Mouse (Mus musculus) heart, embryonic 14.5 days (tissue): Measurements from ENCODE around the gene Emcn. TPM values are rescaled to one million over a fixed set of nuclear protein-coding genes. Genes with fewer than 3 reads are reported as not detected.

Source experiments
- ATAC-seq: fragments of 200-750 bp; cut with Nextera tagmentation; 2 replicates; pipeline ENCODE4 v1.8.0; 2017; ENCODE audit warnings: low read depth, moderate TSS enrichment; ENCODE audit not compliant: insufficient number of reproducible peaks, insufficient read depth, low FRiP score
- H3K27ac ChIP-seq, 2 experiments: fragments of 200-500 bp in 1 of 2; fragments of 300-500 bp in 1 of 2; sonication (generic) in 1 of 2; replicated peaks in 1 of 2; 2 replicates each; pipeline ENCODE4 v1.5.1; 2012 to 2014; ENCODE audit warnings: low read depth in 2 of 2, low read length in 2 of 2, control low read depth in 1 of 2, mild to moderate bottlenecking in 1 of 2, mixed read lengths in 1 of 2; ENCODE audit not compliant: control insufficient read depth in 1 of 2, insufficient read depth in 1 of 2
- H3K27me3 ChIP-seq: fragments of 300-500 bp; sonication (generic); 2 replicates; pipeline ENCODE4 v1.6.1; 2014; ENCODE audit warnings: mild to moderate bottlenecking, low read length, control low read depth; ENCODE audit not compliant: control insufficient read depth, insufficient read depth
- H3K36me3 ChIP-seq: fragments of 300-500 bp; sonication (generic); 2 replicates; pipeline ENCODE4 v1.6.1; 2014; ENCODE audit warnings: mild to moderate bottlenecking, control low read depth, low read length, mixed read lengths; ENCODE audit not compliant: control insufficient read depth, insufficient read depth
- H3K4me1 ChIP-seq, 2 experiments: fragments of 200-500 bp in 1 of 2; fragments of 300-500 bp in 1 of 2; sonication (generic) in 1 of 2; 2 replicates each; pipeline ENCODE4 v1.6.1; 2012 to 2014; ENCODE audit warnings: low read length in 2 of 2, control low read depth in 1 of 2, mixed read lengths in 1 of 2; ENCODE audit not compliant: control insufficient read depth in 2 of 2, insufficient read depth in 2 of 2
- H3K4me2 ChIP-seq: fragments of 300-500 bp; sonication (generic); 2 replicates; pipeline ENCODE4 v1.6.1; 2014; ENCODE audit warnings: mild to moderate bottlenecking, low read length
- H3K4me3 ChIP-seq, 2 experiments: fragments of 200-500 bp in 1 of 2; fragments of 300-500 bp in 1 of 2; sonication (generic) in 1 of 2; 2 replicates each; pipeline ENCODE4 v1.5.1; 2012 to 2014; ENCODE audit warnings: low read length in 2 of 2, mild to moderate bottlenecking in 2 of 2, control low read depth in 1 of 2, low read depth in 1 of 2, moderate library complexity in 1 of 2; ENCODE audit not compliant: control insufficient read depth in 1 of 2, insufficient read depth in 1 of 2
- H3K9ac ChIP-seq: fragments of 300-500 bp; sonication (generic); 2 replicates; pipeline ENCODE4 v1.6.1; 2014; ENCODE audit warnings: mild to moderate bottlenecking, low read length
- H3K9me3 ChIP-seq: fragments of 300-500 bp; sonication (generic); 2 replicates; pipeline ENCODE4 v1.6.1; 2016; ENCODE audit warnings: low read length, control low read depth; ENCODE audit not compliant: control insufficient read depth
- WGBS: fragments of 180-500 bp; shearing (Covaris S2); extraction: QIAGEN DNeasy Blood & Tissue Kit; methylation state at CpG from one replicate; pipeline ENCODE4 v1.1.7; 2014; 5-methylcytosine and 5-hydroxymethylcytosine counted together
- polyA plus RNA-seq: library from polyadenylated mRNA; unstranded; fragments of >200 nt; fragmentation: Nextera tagmentation; extraction: Ambion mirVana; gene quantifications from 2 replicates; pipeline ENCODE4 v1.2.1, GENCODE M21; 2014

The Emcn gene
- polyA plus RNA-seq, 1 experiment from 2014 or later: 71.8 TPM

GRCm38 (mm10) chr3:137313775-137314362 is 27.0 kb upstream of the Emcn start:
- Histone ChIP-seq H3K4me1 (no peaks in the 10 kb centered on the region), H3K9ac (no peak overlapping the region), H3K4me2 (no peak overlapping the region), H3K27ac (no peak overlapping the region), H3K27me3 (no peaks in the 10 kb centered on the region), H3K9me3 (no peaks in the 10 kb centered on the region), H3K4me3 (no peak overlapping the region), H3K36me3 (no peaks in the 10 kb centered on the region)
- 94% methylated on average over 2 of the region's 2 CpGs for WGBS
- ATAC-seq: no peak

- Histone ChIP-seq H3K36me3 (no peaks in the 10 kb centered on the region), H3K4me2 (no peak overlapping the region), H3K4me1 (peaks cover 0 to 4% of the 10 kb centered on the region in 2 experiments; a peak in 2 of 4 replicates), H3K27ac (no peak overlapping the region), H3K4me3 (no peak overlapping the region), H3K9me3 (no peaks in the 10 kb centered on the region), H3K27me3 (no peaks in the 10 kb centered on the region), H3K9ac (no peak overlapping the region)
- 81% methylated on average over 1 of the region's 2 CpGs for WGBS
- ATAC-seq: no peak
Measured at GRCm38 (mm10) chr3:137318371-137318770, 22.5 kb upstream of the Emcn start.

- peaks cover 0 to 4% of the 10 kb centered on the region in 2 experiments; a peak in 2 of 4 replicates for H3K4me1 ChIP-seq
- 32% methylated on average over 1 of the region's 1 CpGs for WGBS
- H3K36me3 ChIP-seq: no peaks in the 10 kb centered on the region
- H3K27me3 ChIP-seq: no peaks in the 10 kb centered on the region
- H3K4me3 ChIP-seq: no peak overlapping the region
- H3K9me3 ChIP-seq: no peaks in the 10 kb centered on the region
- H3K4me2 ChIP-seq: no peak overlapping the region
- no peak overlapping the region for H3K27ac ChIP-seq
- H3K9ac ChIP-seq: no peak overlapping the region
- ATAC-seq: no peak
Measured at GRCm38 (mm10) chr3:137319950-137320349, 20.9 kb upstream of the Emcn start.

- H3K4me1 ChIP-seq: peaks cover 0 to 4% of the 10 kb centered on the region in 2 experiments; a peak in 2 of 4 replicates
- no peak overlapping the region for H3K4me2 ChIP-seq
- H3K27me3 ChIP-seq: no peaks in the 10 kb centered on the region
- H3K9me3 ChIP-seq: no peaks in the 10 kb centered on the region
- WGBS: 54% methylated on average over 12 of the region's 12 CpGs
- H3K9ac ChIP-seq: no peak overlapping the region
- ATAC-seq: no peak
- H3K36me3 ChIP-seq: no peaks in the 10 kb centered on the region
- no peak overlapping the region for H3K27ac ChIP-seq
- no peak overlapping the region for H3K4me3 ChIP-seq
Measured at GRCm38 (mm10) chr3:137322304-137322703, 18.6 kb upstream of the Emcn start.

GRCm38 (mm10) chr3:137329898-137330297 is 11.0 kb upstream of the Emcn start:
- no peak overlapping the region for H3K27ac ChIP-seq
- H3K36me3 ChIP-seq: no peaks in the 10 kb centered on the region
- no peaks in the 10 kb centered on the region for H3K9me3 ChIP-seq
- no peaks in the 10 kb centered on the region for H3K4me1 ChIP-seq
- ATAC-seq: no peak
- no peak overlapping the region for H3K4me2 ChIP-seq
- no peak overlapping the region for H3K4me3 ChIP-seq
- H3K27me3 ChIP-seq: no peaks in the 10 kb centered on the region
- WGBS: 90% methylated on average over 9 of the region's 9 CpGs
- H3K9ac ChIP-seq: no peak overlapping the region

- Histone ChIP-seq H3K9me3 (no peaks in the 10 kb centered on the region), H3K27ac (no peak overlapping the region), H3K4me2 (no peak overlapping the region), H3K36me3 (no peaks in the 10 kb centered on the region), H3K9ac (no peak overlapping the region), H3K4me3 (no peak overlapping the region), H3K4me1 (no peaks in the 10 kb centered on the region), H3K27me3 (no peaks in the 10 kb centered on the region)
- ATAC-seq: no peak
- 64% methylated on average over 4 of the region's 4 CpGs for WGBS
Measured at GRCm38 (mm10) chr3:137330950-137331349, 9.9 kb upstream of the Emcn start.

GRCm38 (mm10) chr3:137332531-137332930 is 8.3 kb upstream of the Emcn start:
- ATAC-seq: no peak
- Histone ChIP-seq H3K27ac (no peak overlapping the region), H3K4me2 (no peak overlapping the region), H3K4me3 (no peak overlapping the region), H3K9ac (no peak overlapping the region), H3K27me3 (no peaks in the 10 kb centered on the region), H3K9me3 (no peaks in the 10 kb centered on the region), H3K36me3 (no peaks in the 10 kb centered on the region), H3K4me1 (no peaks in the 10 kb centered on the region)
- WGBS: 75% methylated on average over 4 of the region's 4 CpGs

GRCm38 (mm10) chr3:137335957-137336356 is 4.9 kb upstream of the Emcn start:
- no peak for ATAC-seq
- no peak overlapping the region for H3K9ac ChIP-seq
- H3K36me3 ChIP-seq: no peaks in the 10 kb centered on the region
- H3K4me1 ChIP-seq: no peaks in the 10 kb centered on the region
- H3K27me3 ChIP-seq: no peaks in the 10 kb centered on the region
- no peaks in the 10 kb centered on the region for H3K9me3 ChIP-seq
- no peak overlapping the region for H3K4me3 ChIP-seq
- no peak overlapping the region for H3K4me2 ChIP-seq
- H3K27ac ChIP-seq: no peak overlapping the region
- 84% methylated on average over 4 of the region's 4 CpGs for WGBS
